19 mouse cellular contexts compared by ENCODE assay signal in genomic region chr3:14915355-14915754, GRCm38 (mm10). TPM values are rescaled to one million over a fixed set of nuclear protein-coding genes. Genes with fewer than 3 reads are reported as not detected.
DNase-seq lines count a peak whose midpoint lies in the region; ATAC-seq and TF ChIP-seq lines count a peak whose summit lies in the region.
"Had no signal": no experiment of that assay in that cellular context is flagged by ENCODE, and none has a peak within 500 bp of the region (broad histone marks: within the 10 kb centered on the region; RNA-seq: fewer than 3 reads in every experiment).

No protein-coding gene starts in this region.

- 7% methylated on average over 2 of the region's 2 CpGs for WGBS in spleen, adult 2 months

- H3K27me3 ChIP-seq in spleen, adult 2 months (ENCODE audit: control insufficient read depth, insufficient read depth, low read length), result no peaks in the 10 kb centered on the region
- H3K27me3 ChIP-seq: embryonic facial prominence, embryonic 13.5 days; forebrain, embryonic 12.5 days; heart, embryonic 12.5 days; hindbrain, embryonic 15.5 days had no signal

- TF ChIP-seq CTCF in spleen, adult 2 months (IDR thresholded peaks at IDR 0.05; ENCODE audit: extremely low read depth, insufficient read depth, insufficient read length, insufficient replicate concordance), result no peak

- peaks cover 13% of the 10 kb centered on the region for H3K4me1 ChIP-seq in spleen, adult 2 months (ENCODE audit: control insufficient read depth, insufficient read depth, insufficient read length)
- H3K4me1 ChIP-seq: forebrain, embryonic 12.5 days; heart, embryonic 12.5 days; hindbrain, embryonic 15.5 days had no signal

- DNase-seq in spleen, adult 2 months (ENCODE audit: low read depth in 1 of 2, low spot score in 2 of 2), result no peak
- no peak for DNase-seq in spleen, postnatal 14 days (ENCODE audit: low spot score in 2 of 2)
- DNase-seq in adrenal gland, adult 2 months, result no peak
- DNase-seq in ovary, postnatal 10 days (ENCODE audit: low spot score), result no peak
- no peak for DNase-seq in retina, postnatal 1 day
- no peak for DNase-seq in cerebellum, adult 9-11 months
- DNase-seq: adrenal gland, postnatal 25 days; cerebellum, adult 2 months; cerebellum, postnatal 14 days; forebrain, postnatal 0 days; gastrocnemius, postnatal 14 days; kidney, adult 11 months had no signal

- H3K27ac ChIP-seq in spleen, adult 2 months (ENCODE audit: insufficient read depth, low read length), result peak overlapping the region; percentile 28; the same call in 1 of the 2 replicates
- H3K27ac ChIP-seq: embryonic facial prominence, embryonic 13.5 days; forebrain, embryonic 12.5 days; hindbrain, embryonic 15.5 days had no signal

- no peaks in the 10 kb centered on the region for H3K36me3 ChIP-seq in spleen, adult 2 months (ENCODE audit: control insufficient read depth, insufficient read depth, low read length)
- H3K36me3 ChIP-seq: embryonic facial prominence, embryonic 13.5 days; forebrain, embryonic 12.5 days; heart, embryonic 12.5 days; hindbrain, embryonic 15.5 days had no signal

- H3K4me3 ChIP-seq in spleen, adult 2 months (ENCODE audit: extremely low read depth, insufficient read depth, insufficient read length), result no peak overlapping the region
- H3K4me3 ChIP-seq: embryonic facial prominence, embryonic 13.5 days; forebrain, embryonic 12.5 days; heart, embryonic 12.5 days; hindbrain, embryonic 15.5 days had no signal

- TF ChIP-seq POLR2A in spleen, adult 2 months (IDR thresholded peaks at IDR 0.05; ENCODE audit: low read depth, low read length), result no peak

- peak; percentile 78 for ATAC-seq in common myeloid progenitor, adult 5-6 weeks (replicated peaks; ENCODE audit: low read depth, poor library complexity, severe bottlenecking)
- peak; percentile 55 for ATAC-seq in megakaryocyte-erythroid progenitor cell, adult 5-6 weeks (replicated peaks; ENCODE audit: low FRiP score, low TSS enrichment, poor library complexity, severe bottlenecking)
- ATAC-seq: forebrain, postnatal 0 days; inflammation-experienced regulatory T-cells, adult 6 months had no signal

RNA-seq across cellular contexts. Expression of gene Car2, which starts 29.3 kb away (rescaled TPM):
- polyA plus RNA-seq in spleen, adult 2 months (2012; rRNA removed), result 639 and 730 TPM in 2 replicates
- 593 and 613 TPM in 2 replicates for total RNA-seq in common myeloid progenitor, adult 5-6 weeks (2017)
- 2,184 and 2,475 TPM in 2 replicates for total RNA-seq in megakaryocyte-erythroid progenitor cell, adult 5-6 weeks (2014; fragmentation: Nextera tagmentation)
- total RNA-seq in megakaryocyte-erythroid progenitor cell, adult 5-6 weeks (2017), result 1,680 and 1,983 TPM in 2 replicates
- total RNA-seq in adrenal gland, adult 2 months (2021), result 10 to 100 TPM; 30.0 to 47.8 TPM
- polyA plus RNA-seq in adrenal gland, adult 2 months (2012; rRNA removed), result 76.8 and 88.9 TPM in 2 replicates

RNA-seq across cellular contexts. Expression of gene Car3, which starts 52.0 kb away (rescaled TPM):
- 14.2 and 21.4 TPM in 2 replicates for polyA plus RNA-seq in spleen, adult 2 months (2012; rRNA removed)
- total RNA-seq in common myeloid progenitor, adult 5-6 weeks (2017), result 6.7 and 7.7 TPM in 2 replicates
- 4.6 and 5.3 TPM in 2 replicates for total RNA-seq in megakaryocyte-erythroid progenitor cell, adult 5-6 weeks (2014; fragmentation: Nextera tagmentation)
- 4.3 and 10.5 TPM in 2 replicates for total RNA-seq in megakaryocyte-erythroid progenitor cell, adult 5-6 weeks (2017)
- total RNA-seq in adrenal gland, adult 2 months (2021), result 1,000 to 10,000 TPM; 2,164 to 4,256 TPM
- polyA plus RNA-seq in adrenal gland, adult 2 months (2012; rRNA removed), result 1,180 and 2,323 TPM in 2 replicates
- polyA plus RNA-seq: inflammation-experienced regulatory T-cells, adult 6 months had no signal

Comparison
In these comparisons a context has a peak if more than half of its experiments do, and no peak if none do; other contexts are left out.
1. RNA of gene Car2, which starts 29.3 kb away (total RNA-seq): 1,680 to 2,475 TPM in megakaryocyte-erythroid progenitor cell, adult 5-6 weeks and 593 to 613 TPM in common myeloid progenitor, adult 5-6 weeks; 30.0 to 47.8 TPM in adrenal gland, adult 2 months; every median in the first group is over 10 times any median in the second.
2. RNA of gene Car3, which starts 52.0 kb away (total RNA-seq): 2,164 to 4,256 TPM in adrenal gland, adult 2 months; 6.7 to 7.7 TPM in common myeloid progenitor, adult 5-6 weeks and 4.3 to 10.5 TPM in megakaryocyte-erythroid progenitor cell, adult 5-6 weeks; every median in the first group is over 100 times any median in the second.